10 mouse cellular contexts compared by ENCODE assay signal in the genomic region with DNA sequence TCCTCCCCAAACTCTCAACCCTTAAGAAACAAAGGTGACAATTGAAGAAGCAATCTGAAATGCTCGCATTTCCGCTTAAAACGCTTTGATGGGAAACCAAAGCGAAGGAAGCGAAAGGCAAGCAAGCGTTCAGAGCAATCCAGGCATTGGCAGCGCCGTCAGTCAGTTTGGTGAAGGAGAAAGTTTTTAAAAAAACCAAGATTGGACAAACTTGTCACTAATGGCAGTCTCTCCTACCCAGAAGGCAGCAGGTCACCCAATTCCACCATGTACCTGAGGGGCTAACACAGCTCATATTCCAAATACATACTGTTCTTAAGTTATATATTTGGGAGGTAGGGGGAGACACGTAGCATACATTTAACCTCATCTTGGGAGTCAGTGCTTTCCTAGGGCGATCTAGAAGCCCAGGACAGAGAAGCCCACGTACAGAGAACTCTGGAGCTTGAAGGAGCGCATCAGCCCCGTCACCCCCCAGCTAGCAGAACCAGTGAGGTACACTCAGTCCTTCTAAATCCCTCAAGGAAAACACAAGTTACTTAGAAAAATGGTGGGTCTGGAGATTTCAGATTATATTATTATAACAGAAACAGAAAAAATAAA. TPM values are rescaled to one million over a fixed set of nuclear protein-coding genes. Genes with fewer than 3 reads are reported as not detected.
DNase-seq lines count a peak whose midpoint lies in the region; ATAC-seq lines count a peak whose summit lies in the region.
"Had no signal": no experiment of that assay in that cellular context is flagged by ENCODE, and none has a peak within 500 bp of the region (broad histone marks: within the 10 kb centered on the region; RNA-seq: fewer than 3 reads in every experiment).

No protein-coding gene starts in this region.

- DNase-seq in liver, embryonic 11.5 days (ENCODE audit: low spot score) = no peak
- no peak for DNase-seq in liver
- DNase-seq in adrenal gland, postnatal 4 days (ENCODE audit: low spot score in 2 of 2) = no peak

- WGBS in forebrain, embryonic 12.5 days = 69% methylated on average over 13 of the region's 13 CpGs
- 71% methylated on average over 13 of the region's 13 CpGs for WGBS in forebrain, embryonic 15.5 days
- 71% methylated on average over 13 of the region's 13 CpGs for WGBS in liver, embryonic 11.5 days
- WGBS in embryonic facial prominence, embryonic 12.5 days = 67% methylated on average over 13 of the region's 13 CpGs
- WGBS in liver, embryonic 15.5 days (ENCODE audit: insufficient replicate concordance) = 63% methylated on average over 13 of the region's 13 CpGs

- peak overlapping the region; percentile 54; the same call in 1 of the 2 replicates for H3K4me2 ChIP-seq in forebrain, embryonic 12.5 days
- no peak overlapping the region for H3K4me2 ChIP-seq in forebrain, embryonic 15.5 days (replicated peaks)
- H3K4me2 ChIP-seq in liver, embryonic 11.5 days = peak overlapping the region; percentile 77
- peak overlapping the region; percentile 62; the same call in 1 of the 2 replicates for H3K4me2 ChIP-seq in embryonic facial prominence, embryonic 12.5 days (replicated peaks)
- H3K4me2 ChIP-seq in liver, embryonic 15.5 days = peak overlapping the region; percentile 66

- no peak overlapping the region for H3K4me3 ChIP-seq in forebrain, embryonic 12.5 days (replicated peaks)
- H3K4me3 ChIP-seq in forebrain, embryonic 15.5 days = no peak overlapping the region
- peak overlapping the region; percentile 74 for H3K4me3 ChIP-seq in liver, embryonic 11.5 days (ENCODE audit: low read depth, low read length)
- H3K4me3 ChIP-seq in embryonic facial prominence, embryonic 12.5 days = no peak overlapping the region
- H3K4me3 ChIP-seq in liver, embryonic 15.5 days (replicated peaks) = peak overlapping the region; percentile 60

- no peaks in the 10 kb centered on the region for H3K27me3 ChIP-seq in forebrain, embryonic 12.5 days
- no peaks in the 10 kb centered on the region for H3K27me3 ChIP-seq in forebrain, embryonic 15.5 days
- no peaks in the 10 kb centered on the region for H3K27me3 ChIP-seq in liver, embryonic 11.5 days (replicated peaks; ENCODE audit: control insufficient read depth, insufficient read depth, low read length)
- H3K27me3 ChIP-seq in embryonic facial prominence, embryonic 12.5 days = no peaks in the 10 kb centered on the region
- no peaks in the 10 kb centered on the region for H3K27me3 ChIP-seq in liver, embryonic 15.5 days
- H3K27me3 ChIP-seq: embryonic facial prominence, embryonic 15.5 days had no signal

- H3K36me3 ChIP-seq in forebrain, embryonic 12.5 days (replicated peaks) = peaks cover 49% of the 10 kb centered on the region
- H3K36me3 ChIP-seq in forebrain, embryonic 15.5 days = peaks cover 28% of the 10 kb centered on the region
- peaks cover 50% of the 10 kb centered on the region for H3K36me3 ChIP-seq in liver, embryonic 11.5 days (ENCODE audit: control insufficient read depth, insufficient read depth, low read length)
- H3K36me3 ChIP-seq in embryonic facial prominence, embryonic 12.5 days = peaks cover 44% of the 10 kb centered on the region
- peaks cover 53% of the 10 kb centered on the region for H3K36me3 ChIP-seq in liver, embryonic 15.5 days (replicated peaks)

- no peak overlapping the region for H3K9ac ChIP-seq in forebrain, embryonic 12.5 days
- H3K9ac ChIP-seq in forebrain, embryonic 15.5 days (replicated peaks) = no peak overlapping the region
- peak overlapping the region; percentile 91 for H3K9ac ChIP-seq in liver, embryonic 11.5 days (ENCODE audit: low read depth, low read length)
- peak overlapping the region; percentile 74; the same call in 1 of the 2 replicates for H3K9ac ChIP-seq in embryonic facial prominence, embryonic 12.5 days
- H3K9ac ChIP-seq in liver, embryonic 15.5 days = peak overlapping the region; percentile 68; the same call in 1 of the 2 replicates

- H3K4me1 ChIP-seq in forebrain, embryonic 12.5 days = peaks cover 24% of the 10 kb centered on the region
- H3K4me1 ChIP-seq in forebrain, embryonic 15.5 days = peaks cover 24% of the 10 kb centered on the region
- peaks cover 15% of the 10 kb centered on the region for H3K4me1 ChIP-seq in liver, embryonic 11.5 days (replicated peaks; ENCODE audit: control insufficient read depth, insufficient read depth, low read length)
- H3K4me1 ChIP-seq in embryonic facial prominence, embryonic 12.5 days = peaks cover 13% of the 10 kb centered on the region
- peaks cover 42% of the 10 kb centered on the region for H3K4me1 ChIP-seq in liver, embryonic 15.5 days (replicated peaks)

- ATAC-seq in forebrain, embryonic 12.5 days (ENCODE audit: low FRiP score) = no peak
- ATAC-seq in forebrain, embryonic 15.5 days (replicated peaks) = no peak
- ATAC-seq in liver, embryonic 11.5 days (replicated peaks; ENCODE audit: low FRiP score) = no peak
- no peak for ATAC-seq in embryonic facial prominence, embryonic 12.5 days (ENCODE audit: insufficient number of reproducible peaks, insufficient read depth, low FRiP score, low TSS enrichment)
- no peak for ATAC-seq in liver, embryonic 15.5 days (ENCODE audit: insufficient read depth)
- ATAC-seq in erythroid progenitor cell, adult 5-6 weeks (replicated peaks; ENCODE audit: low FRiP score, poor library complexity, severe bottlenecking) = no peak

- no peaks in the 10 kb centered on the region; the same call in 1 of the 2 replicates for H3K9me3 ChIP-seq in forebrain, embryonic 12.5 days
- no peaks in the 10 kb centered on the region for H3K9me3 ChIP-seq in forebrain, embryonic 15.5 days
- H3K9me3 ChIP-seq in liver, embryonic 11.5 days (ENCODE audit: control insufficient read depth, low read length) = peaks cover 7% of the 10 kb centered on the region; the same call in 1 of the 2 replicates
- no peaks in the 10 kb centered on the region for H3K9me3 ChIP-seq in embryonic facial prominence, embryonic 12.5 days
- H3K9me3 ChIP-seq in liver, embryonic 15.5 days (replicated peaks) = no peaks in the 10 kb centered on the region
- H3K9me3 ChIP-seq: embryonic facial prominence, embryonic 15.5 days had no signal

- H3K27ac ChIP-seq in forebrain, embryonic 12.5 days = no peak overlapping the region
- no peak overlapping the region for H3K27ac ChIP-seq in forebrain, embryonic 15.5 days (replicated peaks)
- H3K27ac ChIP-seq in liver, embryonic 11.5 days (ENCODE audit: low read depth, low read length) = no peak overlapping the region
- H3K27ac ChIP-seq in embryonic facial prominence, embryonic 12.5 days = no peak overlapping the region
- no peak overlapping the region for H3K27ac ChIP-seq in liver, embryonic 15.5 days (replicated peaks)
- H3K27ac ChIP-seq: embryonic facial prominence, embryonic 15.5 days had no signal

RNA-seq across cellular contexts. Expression of gene Hjurp, which starts 2.3 kb away (rescaled TPM):
- polyA plus RNA-seq in forebrain, embryonic 12.5 days (2016; fragmentation: Nextera tagmentation; extraction: Ambion mirVana) = 209 and 210 TPM in 2 replicates
- polyA plus RNA-seq in forebrain, embryonic 15.5 days (2015; fragmentation: Nextera tagmentation; extraction: Ambion mirVana) = 115 and 118 TPM in 2 replicates
- polyA plus RNA-seq in liver, embryonic 11.5 days (2014; fragmentation: Nextera tagmentation; extraction: Ambion mirVana) = 146 and 168 TPM in 2 replicates
- 231 and 234 TPM in 2 replicates for polyA plus RNA-seq in embryonic facial prominence, embryonic 12.5 days (2016; fragmentation: Nextera tagmentation; extraction: Ambion mirVana)
- polyA plus RNA-seq in liver, embryonic 15.5 days (2015; fragmentation: Nextera tagmentation; extraction: Ambion mirVana) = 62.7 and 70.9 TPM in 2 replicates
- total RNA-seq in erythroid progenitor cell, adult 5-6 weeks (2015; ENCODE audit: low replicate concordance) = 297 and 306 TPM in 2 replicates
- 349 and 388 TPM in 2 replicates for total RNA-seq in erythroid progenitor cell, adult 5-6 weeks (2017; ENCODE audit: low replicate concordance)
- total RNA-seq in adrenal gland, postnatal 4 days (2021) = 100 to 1,000 TPM; 124 to 130 TPM

RNA-seq across cellular contexts. Expression of gene Trpm8, which starts 2.3 kb away (rescaled TPM):
- not detected in 2 replicates for polyA plus RNA-seq in forebrain, embryonic 12.5 days (2016; fragmentation: Nextera tagmentation; extraction: Ambion mirVana)
- 0.06 and 0.11 TPM in 2 replicates for polyA plus RNA-seq in forebrain, embryonic 15.5 days (2015; fragmentation: Nextera tagmentation; extraction: Ambion mirVana)
- polyA plus RNA-seq in liver, embryonic 11.5 days (2014; fragmentation: Nextera tagmentation; extraction: Ambion mirVana) = not detected in 2 replicates
- not detected in 2 replicates for polyA plus RNA-seq in embryonic facial prominence, embryonic 12.5 days (2016; fragmentation: Nextera tagmentation; extraction: Ambion mirVana)
- polyA plus RNA-seq in liver, embryonic 15.5 days (2015; fragmentation: Nextera tagmentation; extraction: Ambion mirVana) = not detected in 2 replicates
- total RNA-seq in erythroid progenitor cell, adult 5-6 weeks (2015; ENCODE audit: low replicate concordance) = not detected in 2 replicates
- not detected in 2 replicates for total RNA-seq in erythroid progenitor cell, adult 5-6 weeks (2017; ENCODE audit: low replicate concordance)
- total RNA-seq in adrenal gland, postnatal 4 days (2021) = under 1 TPM in 1 of 2 experiments, not detected in 1; 0.06 TPM
- total RNA-seq: gastrocnemius, postnatal 4 days had no signal

RNA-seq across cellular contexts. Expression of gene Mroh2a, which starts 48.4 kb away (rescaled TPM):
- polyA plus RNA-seq in forebrain, embryonic 12.5 days (2016; fragmentation: Nextera tagmentation; extraction: Ambion mirVana) = 1.4 and 1.7 TPM in 2 replicates
- polyA plus RNA-seq in forebrain, embryonic 15.5 days (2015; fragmentation: Nextera tagmentation; extraction: Ambion mirVana) = 0.73 and 0.88 TPM in 2 replicates
- polyA plus RNA-seq in liver, embryonic 11.5 days (2014; fragmentation: Nextera tagmentation; extraction: Ambion mirVana) = 1.3 and 1.5 TPM in 2 replicates
- polyA plus RNA-seq in embryonic facial prominence, embryonic 12.5 days (2016; fragmentation: Nextera tagmentation; extraction: Ambion mirVana) = 0.80 and 1.6 TPM in 2 replicates
- polyA plus RNA-seq in liver, embryonic 15.5 days (2015; fragmentation: Nextera tagmentation; extraction: Ambion mirVana) = 0.28 and 0.73 TPM in 2 replicates
- not detected in 2 replicates for total RNA-seq in erythroid progenitor cell, adult 5-6 weeks (2015; ENCODE audit: low replicate concordance)
- 0.30 and 0.64 TPM in 2 replicates for total RNA-seq in erythroid progenitor cell, adult 5-6 weeks (2017; ENCODE audit: low replicate concordance)
- total RNA-seq in adrenal gland, postnatal 4 days (2021) = under 1 TPM; 0.20 to 0.42 TPM

Comparison
In these comparisons a context has a peak if more than half of its experiments do, and no peak if none do; other contexts are left out.
1. H3K4me3 ChIP-seq: peak in liver, embryonic 11.5 days (single experiment) and liver, embryonic 15.5 days (single experiment); none in forebrain, embryonic 12.5 days (single experiment), forebrain, embryonic 15.5 days (single experiment) and embryonic facial prominence, embryonic 12.5 days (single experiment).
2. H3K9ac ChIP-seq: peak in liver, embryonic 11.5 days (single experiment), embryonic facial prominence, embryonic 12.5 days (single experiment) and liver, embryonic 15.5 days (single experiment); none in forebrain, embryonic 12.5 days (single experiment) and forebrain, embryonic 15.5 days (single experiment).